Mouse (Mus musculus): Measurements from ENCODE around the gene Hoxb7.

Hoxb7 gene

GRCm38 (mm10) chr11:96336597-96336996 lies 50.2 kb downstream of the Hoxb7 start:
- DNase-seq (ENCODE audit: low spot score), result no peak

DNA sequence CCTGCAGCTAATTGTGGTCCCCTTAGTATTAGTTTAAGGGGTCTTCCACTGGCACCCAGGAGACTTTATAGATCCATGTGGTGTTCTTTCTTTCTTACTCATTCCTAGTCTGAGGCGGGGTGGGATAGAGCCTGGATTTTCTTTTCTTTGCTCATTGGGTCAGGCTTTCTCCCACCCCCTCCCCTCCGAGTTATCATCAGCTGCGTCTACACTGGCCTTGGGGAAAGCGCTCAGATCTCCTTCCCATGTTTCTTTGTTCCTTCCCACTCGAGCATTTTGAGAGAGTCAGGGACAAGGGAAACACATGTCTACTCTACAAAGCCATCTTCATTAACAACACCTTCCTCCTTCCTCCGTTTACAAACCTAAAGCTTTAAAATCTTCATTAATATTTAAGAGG lies 50.6 kb downstream of the Hoxb7 start:
- no peak for DNase-seq (ENCODE audit: low spot score)

- no peak for DNase-seq (ENCODE audit: low spot score)
Observed at GRCm38 (mm10) chr11:96338957-96339855, 52.8 kb downstream of the Hoxb7 start.
